In genomic region chr1:162043788-162044717, GRCm38 (mm10) we compare ENCODE assay signal across 10 mouse cellular contexts.
A peak's percentile ranks its signal among the peaks of the same experiment; 100 is the strongest.
DNase-seq lines count a peak whose midpoint lies in the region; ATAC-seq lines count a peak whose summit lies in the region.
"Had no signal": no experiment of that assay in that cellular context is flagged by ENCODE, and none has a peak within 500 bp of the region (broad histone marks: within the 10 kb centered on the region; RNA-seq: fewer than 3 reads in every experiment).

No protein-coding gene starts in this region.

- DNase-seq in heart, adult 18-20 months = peak; percentile 13 to 16
- no peak for DNase-seq in heart, postnatal 36 days
- peak; percentile 38 for DNase-seq in neural tube, embryonic 11.5 days (ENCODE audit: low spot score)
- DNase-seq in neural tube, embryonic 10.5 days (ENCODE audit: extremely low spot score, low spot score) = no peak
- DNase-seq in heart, postnatal 4 days = peak; percentile 7
- no peak for DNase-seq in adrenal gland, postnatal 14 days
- no peak for DNase-seq in MN1 (ENCODE audit: low spot score)
- no peak for DNase-seq in urinary bladder, postnatal 14 days (ENCODE audit: low spot score)
- DNase-seq: B cell, adult 2 months; gastrocnemius, adult 2 months had no signal

- no peak overlapping the region for H3K9ac ChIP-seq in neural tube, embryonic 11.5 days (ENCODE audit: low read length)

- H3K4me2 ChIP-seq in neural tube, embryonic 11.5 days (ENCODE audit: low read depth) = no peak overlapping the region

- H3K4me3 ChIP-seq in neural tube, embryonic 11.5 days (ENCODE audit: low read depth, low read length) = no peak overlapping the region
- H3K4me3 ChIP-seq: gastrocnemius, adult 2 months had no signal

- no peaks in the 10 kb centered on the region for H3K9me3 ChIP-seq in neural tube, embryonic 11.5 days (ENCODE audit: control insufficient read depth, low read length)

- H3K27ac ChIP-seq in neural tube, embryonic 11.5 days (ENCODE audit: low read depth, low read length) = peak overlapping the region; percentile 40
- H3K27ac ChIP-seq: gastrocnemius, adult 2 months had no signal

- no peaks in the 10 kb centered on the region for H3K27me3 ChIP-seq in neural tube, embryonic 11.5 days (ENCODE audit: control insufficient read depth, insufficient read depth, low read length)

- ATAC-seq in neural tube, embryonic 11.5 days (ENCODE audit: insufficient read depth, low FRiP score, low TSS enrichment) = no peak

- peaks cover 14% of the 10 kb centered on the region for H3K4me1 ChIP-seq in neural tube, embryonic 11.5 days (ENCODE audit: control insufficient read depth, insufficient read depth, low read length)

- 66% methylated on average over 8 of the region's 8 CpGs for WGBS in neural tube, embryonic 11.5 days

- H3K36me3 ChIP-seq in neural tube, embryonic 11.5 days (ENCODE audit: control insufficient read depth, insufficient read depth, low read length) = no peaks in the 10 kb centered on the region

- intact Hi-C loops in heart, postnatal 36 days (cut with DNase I) = no loop called here

Comparison
In these comparisons a context has a peak if more than half of its experiments do, and no peak if none do; other contexts are left out.
1. DNase-seq: peak in heart, adult 18-20 months (2 of 2), neural tube, embryonic 11.5 days (single experiment) and heart, postnatal 4 days (single experiment); none in heart, postnatal 36 days (0 of 2), neural tube, embryonic 10.5 days (single experiment), adrenal gland, postnatal 14 days (single experiment), MN1 (single experiment) and urinary bladder, postnatal 14 days (single experiment).